Mouse (Mus musculus): Measurements from ENCODE around the gene Cdkal1. TPM values are rescaled to one million over a fixed set of nuclear protein-coding genes. Genes with fewer than 3 reads are reported as not detected.

Cdkal1 gene
- polyA plus RNA-seq, 1 experiment = 11.5 TPM

DNA sequence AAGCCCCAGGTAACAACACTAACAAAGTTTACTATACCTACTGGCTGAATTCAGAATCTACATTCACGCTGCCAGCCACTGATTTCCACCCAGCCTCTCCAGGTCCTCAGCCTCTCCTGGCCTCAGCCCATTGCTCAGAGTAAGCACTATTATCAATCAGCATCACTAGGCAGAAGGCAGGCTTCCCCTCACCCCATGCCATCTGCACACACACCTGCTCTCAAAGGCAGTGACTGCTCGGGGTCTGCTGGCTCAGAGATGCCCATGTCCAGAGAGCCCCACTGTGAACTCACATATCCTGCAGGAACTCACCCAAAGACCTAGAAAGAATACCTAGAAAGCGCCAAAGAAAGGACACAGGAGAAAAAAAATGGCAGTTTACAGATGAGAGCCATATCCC, 102.2 kb downstream of the Cdkal1 start:
- 77% methylated on average over 3 of the region's 3 CpGs for WGBS

DNA sequence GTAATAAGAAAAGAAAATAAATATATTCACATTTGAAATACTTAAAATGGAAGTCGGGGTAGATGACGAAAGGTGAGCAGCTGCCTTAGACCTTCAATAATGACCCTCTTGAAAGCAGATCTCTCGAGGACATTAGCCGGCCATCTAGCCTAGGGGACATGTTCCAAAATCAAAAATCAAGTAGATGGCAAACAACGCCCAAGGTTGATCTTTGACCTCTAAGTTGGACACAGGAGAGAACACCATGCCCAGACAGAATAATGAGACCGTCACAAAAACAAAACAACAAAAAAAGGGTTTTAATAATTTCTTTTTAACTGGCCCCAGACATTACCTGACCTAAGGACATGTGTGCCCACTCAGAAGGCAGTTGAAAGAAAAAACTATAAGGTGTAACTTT, 103.4 kb downstream of the Cdkal1 start:
- H3K27ac ChIP-seq (ENCODE audit: control insufficient read depth, insufficient read depth, low read depth, low read length, poor library complexity) = no peak overlapping the region
- no peak for TF ChIP-seq POLR2A (IDR thresholded peaks at IDR 0.05; ENCODE audit: borderline replicate concordance, control insufficient read depth, low read depth, low read length)
- TF ChIP-seq CTCF (IDR thresholded peaks at IDR 0.05; ENCODE audit: control insufficient read depth, insufficient read depth, low read length) = no peak
- no peak overlapping the region for H3K4me3 ChIP-seq (replicated peaks; ENCODE audit: control insufficient read depth, low read depth, low read length)
- peaks cover 2% of the 10 kb centered on the region; the same call in 1 of the 2 replicates for H3K4me1 ChIP-seq (ENCODE audit: control insufficient read depth, insufficient read depth, low read length)
- WGBS = 89% methylated on average over 6 of the region's 6 CpGs

More for the DNA sequence above, 102.2 kb downstream of the Cdkal1 start:
- Histone ChIP-seq H3K4me3 (replicated peaks; ENCODE audit: control insufficient read depth, low read depth, low read length) (no peak overlapping the region), H3K4me1 (ENCODE audit: control insufficient read depth, insufficient read depth, low read length) (peaks cover 2% of the 10 kb centered on the region; the same call in 1 of the 2 replicates), H3K27ac (ENCODE audit: control insufficient read depth, insufficient read depth, low read depth, low read length, poor library complexity) (no peak overlapping the region)
- TF ChIP-seq POLR2A (IDR thresholded peaks at IDR 0.05; ENCODE audit: borderline replicate concordance, control insufficient read depth, low read depth, low read length) (no peak), CTCF (IDR thresholded peaks at IDR 0.05; ENCODE audit: control insufficient read depth, insufficient read depth, low read length) (no peak)

DNA sequence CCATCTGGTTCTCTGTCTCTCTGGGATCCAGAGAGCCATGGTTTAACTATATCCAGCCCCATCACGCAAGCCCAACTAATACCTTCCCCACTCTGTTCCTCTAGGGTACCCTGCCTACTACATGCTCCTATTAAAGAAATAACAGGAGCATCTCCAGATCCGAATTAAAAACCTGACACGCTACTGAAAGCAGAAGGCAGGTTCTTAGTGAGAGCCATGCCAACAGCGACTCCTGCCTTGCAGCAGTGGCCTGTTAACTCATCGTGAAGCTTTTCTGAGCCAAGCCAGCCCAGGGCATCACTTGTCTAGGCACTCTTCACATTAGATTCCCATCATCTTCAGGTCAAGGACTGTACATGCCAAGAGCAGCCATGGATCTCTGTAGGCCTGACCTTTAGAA, 104.3 kb downstream of the Cdkal1 start:
- Histone ChIP-seq H3K4me1 (ENCODE audit: control insufficient read depth, insufficient read depth, low read length) (peaks cover under 1% of the 10 kb centered on the region; the same call in 1 of the 2 replicates), H3K4me3 (replicated peaks; ENCODE audit: control insufficient read depth, low read depth, low read length) (no peak overlapping the region)

DNA sequence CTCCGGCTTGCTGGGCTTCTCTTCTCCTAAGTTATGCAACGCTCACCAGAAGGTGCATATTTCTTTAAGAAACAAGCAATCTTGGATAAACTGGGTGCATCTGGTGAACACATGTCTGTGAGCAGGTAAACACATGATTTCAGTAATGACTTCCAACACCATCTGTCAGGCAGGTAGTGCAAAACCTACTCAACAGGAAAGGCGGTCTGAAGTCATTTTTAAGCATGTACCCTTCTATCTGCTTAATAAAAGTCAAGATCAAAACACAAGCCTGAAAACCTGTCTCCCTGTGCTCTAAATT, 108.2 kb downstream of the Cdkal1 start:
- no peak overlapping the region for H3K4me3 ChIP-seq (replicated peaks; ENCODE audit: control insufficient read depth, low read depth, low read length)
- no peaks in the 10 kb centered on the region; the same call in 1 of the 2 replicates for H3K4me1 ChIP-seq (ENCODE audit: control insufficient read depth, insufficient read depth, low read length)
- no peak overlapping the region for H3K27ac ChIP-seq (ENCODE audit: control insufficient read depth, insufficient read depth, low read depth, low read length, poor library complexity)
- no peak for TF ChIP-seq POLR2A (IDR thresholded peaks at IDR 0.05; ENCODE audit: borderline replicate concordance, control insufficient read depth, low read depth, low read length)
- no peak for TF ChIP-seq CTCF (IDR thresholded peaks at IDR 0.05; ENCODE audit: control insufficient read depth, insufficient read depth, low read length)
- WGBS = 81% methylated on average over 3 of the region's 3 CpGs

More for the DNA sequence above, 104.3 kb downstream of the Cdkal1 start:
- WGBS = 87% methylated on average over 5 of the region's 5 CpGs
- H3K27ac ChIP-seq (ENCODE audit: control insufficient read depth, insufficient read depth, low read depth, low read length, poor library complexity) = no peak overlapping the region
- TF ChIP-seq POLR2A (IDR thresholded peaks at IDR 0.05; ENCODE audit: borderline replicate concordance, control insufficient read depth, low read depth, low read length) (no peak), CTCF (IDR thresholded peaks at IDR 0.05; ENCODE audit: control insufficient read depth, insufficient read depth, low read length) (no peak)

DNA sequence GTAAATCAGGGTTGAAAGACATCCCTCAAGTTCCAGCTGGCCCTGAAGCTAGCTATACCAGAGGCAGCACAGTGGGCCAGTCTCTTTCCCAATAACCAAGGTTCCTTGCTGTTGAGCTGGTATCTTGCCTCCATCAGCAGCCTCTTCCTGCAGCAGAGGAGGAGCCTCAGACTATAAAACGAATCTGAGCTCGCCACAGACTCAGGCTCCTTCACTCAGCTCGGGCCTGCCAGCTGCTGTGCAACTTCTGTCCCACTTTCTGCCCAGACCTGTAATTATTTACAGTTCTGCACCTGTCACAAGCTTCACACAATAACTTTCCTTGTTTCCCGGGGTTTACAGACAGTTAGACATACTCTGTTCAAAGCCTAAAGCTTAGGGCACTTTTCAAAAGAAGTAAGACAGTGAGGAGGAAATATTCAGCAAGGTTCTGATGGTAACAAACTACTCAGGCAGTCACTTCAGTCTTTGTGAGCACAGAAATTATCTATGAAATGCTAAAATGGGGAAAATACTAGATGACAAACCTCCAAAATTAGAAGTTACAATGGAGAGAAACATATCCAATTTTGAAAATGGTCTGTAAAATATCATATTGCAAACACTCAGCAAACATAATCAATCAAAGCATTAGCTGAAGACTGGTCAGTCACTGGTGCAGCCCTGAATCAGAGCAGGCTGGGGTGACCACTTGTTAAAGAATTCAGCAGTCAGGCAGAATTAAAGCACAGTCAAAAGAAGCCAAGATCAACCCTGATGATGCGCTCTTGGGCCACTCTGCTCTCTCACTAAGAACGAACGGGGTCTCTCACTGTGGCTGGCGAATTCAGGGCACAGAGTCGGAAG, 108.8 kb downstream of the Cdkal1 start:
- Histone ChIP-seq H3K4me3 (replicated peaks; ENCODE audit: control insufficient read depth, low read depth, low read length) (no peak overlapping the region), H3K4me1 (ENCODE audit: control insufficient read depth, insufficient read depth, low read length) (no peaks in the 10 kb centered on the region; the same call in 1 of the 2 replicates), H3K27ac (ENCODE audit: control insufficient read depth, insufficient read depth, low read depth, low read length, poor library complexity) (no peak overlapping the region)
- no peak for TF ChIP-seq CTCF (IDR thresholded peaks at IDR 0.05; ENCODE audit: control insufficient read depth, insufficient read depth, low read length)
- TF ChIP-seq POLR2A (IDR thresholded peaks at IDR 0.05; ENCODE audit: borderline replicate concordance, control insufficient read depth, low read depth, low read length) = no peak
- WGBS = 49% methylated on average over 9 of the region's 9 CpGs

DNA sequence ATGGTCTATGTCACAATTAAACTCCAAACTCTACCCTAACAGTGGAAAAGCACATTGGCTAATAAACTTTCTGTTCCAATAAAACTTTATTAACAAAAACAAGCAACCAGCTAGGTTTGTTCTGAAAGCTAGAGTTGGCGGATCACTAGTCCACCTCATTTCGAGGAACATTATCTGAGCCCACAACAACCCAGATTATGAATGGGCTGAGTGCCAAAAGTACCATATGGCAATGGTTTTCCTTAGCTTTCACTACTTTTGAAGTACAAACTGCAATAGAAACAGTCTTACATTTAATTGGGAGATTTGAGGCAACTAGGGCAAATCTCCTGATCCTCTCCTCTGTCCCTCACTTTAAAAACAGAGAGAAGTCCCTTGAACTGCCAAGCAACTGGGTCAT, 110.4 kb downstream of the Cdkal1 start:
- Histone ChIP-seq H3K27ac (ENCODE audit: control insufficient read depth, insufficient read depth, low read depth, low read length, poor library complexity) (no peak overlapping the region), H3K4me3 (replicated peaks; ENCODE audit: control insufficient read depth, low read depth, low read length) (no peak overlapping the region), H3K4me1 (ENCODE audit: control insufficient read depth, insufficient read depth, low read length) (no peaks in the 10 kb centered on the region; the same call in 1 of the 2 replicates)
- WGBS = 54% methylated on average over 2 of the region's 2 CpGs
- TF ChIP-seq CTCF (IDR thresholded peaks at IDR 0.05; ENCODE audit: control insufficient read depth, insufficient read depth, low read length) (no peak), POLR2A (IDR thresholded peaks at IDR 0.05; ENCODE audit: borderline replicate concordance, control insufficient read depth, low read depth, low read length) (no peak)

DNA sequence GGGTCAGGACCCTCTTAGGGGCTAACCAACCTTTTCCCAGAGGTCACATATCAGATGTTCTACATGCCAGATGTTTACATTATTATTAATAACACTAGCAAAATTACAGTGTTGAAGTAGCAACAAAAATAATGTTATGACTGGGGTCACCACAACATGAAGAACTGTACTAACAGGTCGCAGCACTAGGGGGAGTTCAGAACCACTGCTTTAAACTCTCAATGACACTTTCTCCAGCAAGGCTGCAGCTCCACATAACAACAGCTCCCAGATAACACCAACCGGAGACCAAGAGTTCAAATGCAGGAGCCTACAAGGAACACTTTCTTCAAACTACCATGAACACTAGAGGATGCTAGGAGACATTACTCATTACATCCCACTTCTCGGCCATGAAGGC, 111.3 kb downstream of the Cdkal1 start:
- 73% methylated on average over 3 of the region's 3 CpGs for whole genome bisulfite sequencing
- Histone ChIP-seq H3K4me3 (replicated peaks; ENCODE audit: control insufficient read depth, low read depth, low read length) (no peak overlapping the region), H3K27ac (ENCODE audit: control insufficient read depth, insufficient read depth, low read depth, low read length, poor library complexity) (no peak overlapping the region), H3K4me1 (ENCODE audit: control insufficient read depth, insufficient read depth, low read length) (no peaks in the 10 kb centered on the region)
- TF ChIP-seq CTCF (IDR thresholded peaks at IDR 0.05; ENCODE audit: control insufficient read depth, insufficient read depth, low read length) (0 out of 2 replicates have a peak, but pooled peaks have one; percentile 1), POLR2A (IDR thresholded peaks at IDR 0.05; ENCODE audit: borderline replicate concordance, control insufficient read depth, low read depth, low read length) (no peak)

DNA sequence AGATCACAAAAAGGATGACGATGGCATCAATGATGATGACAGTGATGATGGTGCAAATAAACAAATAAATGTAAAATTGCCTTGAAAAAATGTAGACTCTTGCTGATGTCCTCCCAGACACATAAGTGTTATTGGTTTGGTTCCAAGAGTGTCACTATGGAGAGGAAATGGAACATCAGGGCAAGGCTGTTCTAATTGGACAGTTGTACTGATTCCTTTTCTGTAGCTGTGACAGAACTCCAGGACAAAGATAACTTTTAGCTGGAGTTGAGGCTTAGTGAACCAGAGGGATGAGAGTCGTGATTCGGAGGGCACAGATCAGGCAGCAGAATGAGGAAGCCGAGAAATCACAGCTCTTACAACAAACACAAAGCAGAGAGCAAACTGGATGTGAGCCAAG, 111.7 kb downstream of the Cdkal1 start:
- Histone ChIP-seq H3K4me1 (ENCODE audit: control insufficient read depth, insufficient read depth, low read length) (peaks cover 2% of the 10 kb centered on the region; the same call in 1 of the 2 replicates), H3K27ac (ENCODE audit: control insufficient read depth, insufficient read depth, low read depth, low read length, poor library complexity) (no peak overlapping the region), H3K4me3 (replicated peaks; ENCODE audit: control insufficient read depth, low read depth, low read length) (no peak overlapping the region)
- no peak for TF ChIP-seq CTCF (IDR thresholded peaks at IDR 0.05; ENCODE audit: control insufficient read depth, insufficient read depth, low read length)
- no peak for TF ChIP-seq POLR2A (IDR thresholded peaks at IDR 0.05; ENCODE audit: borderline replicate concordance, control insufficient read depth, low read depth, low read length)
- 52% methylated on average over 4 of the region's 4 CpGs for WGBS
